Mouse (Mus musculus): Measurements from ENCODE around the gene Adamts8.
A peak's percentile ranks its signal among the peaks of the same experiment; 100 is the strongest.

The Adamts8 gene

GRCm38 (mm10) chr9:30942512-30943313 lies at the start of gene Adamts8:
Gene Adamts8 (plus strand): TSS chr9:30942562.
- peak; percentile 40 for DNase-seq (ENCODE audit: low read depth, low spot score)

- DNase-seq (ENCODE audit: low read depth, low spot score), result no peak
Observed at GRCm38 (mm10) chr9:30895618-30896017, 46.7 kb upstream of the Adamts8 start.

GRCm38 (mm10) chr9:30896752-30897151 lies 45.6 kb upstream of the Adamts8 start:
- no peak for DNase-seq (ENCODE audit: low read depth, low spot score)

- no peak for DNase-seq (ENCODE audit: low read depth, low spot score)
Observed at GRCm38 (mm10) chr9:30897169-30897568, 45.2 kb upstream of the Adamts8 start.

- no peak for DNase-seq (ENCODE audit: low read depth, low spot score)
Observed at GRCm38 (mm10) chr9:30902152-30902551, 40.2 kb upstream of the Adamts8 start.

- no peak for DNase-seq (ENCODE audit: low read depth, low spot score)
Observed at GRCm38 (mm10) chr9:30902641-30903040, 39.7 kb upstream of the Adamts8 start.

- DNase-seq (ENCODE audit: low read depth, low spot score), result no peak
Observed at GRCm38 (mm10) chr9:30903266-30903665, 39.1 kb upstream of the Adamts8 start.

GRCm38 (mm10) chr9:30905861-30906260 lies 36.5 kb upstream of the Adamts8 start:
- DNase-seq (ENCODE audit: low read depth, low spot score), result no peak

GRCm38 (mm10) chr9:30906426-30906825 lies 35.9 kb upstream of the Adamts8 start:
- DNase-seq (ENCODE audit: low read depth, low spot score), result no peak

- DNase-seq (ENCODE audit: low read depth, low spot score), result no peak
Observed at GRCm38 (mm10) chr9:30907677-30908295, 34.6 kb upstream of the Adamts8 start.

- DNase-seq (ENCODE audit: low read depth, low spot score), result no peak
Observed at GRCm38 (mm10) chr9:30908296-30908690, 34.1 kb upstream of the Adamts8 start.

GRCm38 (mm10) chr9:30908973-30909372 lies 33.4 kb upstream of the Adamts8 start:
- no peak for DNase-seq (ENCODE audit: low read depth, low spot score)

GRCm38 (mm10) chr9:30910491-30910890 lies 31.9 kb upstream of the Adamts8 start:
- DNase-seq (ENCODE audit: low read depth, low spot score), result no peak

GRCm38 (mm10) chr9:30912161-30912560 lies 30.2 kb upstream of the Adamts8 start:
- DNase-seq (ENCODE audit: low read depth, low spot score), result no peak

- DNase-seq (ENCODE audit: low read depth, low spot score), result no peak
Observed at GRCm38 (mm10) chr9:30913429-30913828, 28.9 kb upstream of the Adamts8 start.

- DNase-seq (ENCODE audit: low read depth, low spot score), result no peak
Observed at GRCm38 (mm10) chr9:30914241-30914640, 28.1 kb upstream of the Adamts8 start.

- no peak for DNase-seq (ENCODE audit: low read depth, low spot score)
Observed at GRCm38 (mm10) chr9:30916266-30916968, 25.9 kb upstream of the Adamts8 start.

GRCm38 (mm10) chr9:30918466-30919356 lies 23.7 kb upstream of the Adamts8 start:
- DNase-seq (ENCODE audit: low read depth, low spot score), result no peak

GRCm38 (mm10) chr9:30919686-30920085 lies 22.7 kb upstream of the Adamts8 start:
- DNase-seq (ENCODE audit: low read depth, low spot score), result no peak

GRCm38 (mm10) chr9:30920736-30921135 lies 21.6 kb upstream of the Adamts8 start:
- peak; percentile 84 for DNase-seq (ENCODE audit: low read depth, low spot score)

Measured in ES-CJ7 (cell line).